Mouse (Mus musculus) MEL (cell line): ENCODE measurements around the gene Syt8. TPM values are rescaled to one million over a fixed set of nuclear protein-coding genes. Genes with fewer than 3 reads are reported as not detected.

Experiments
- DNase-seq: peaks from one replicate; pipeline ENCODE4 v3.0.0; 2011; ENCODE audit warnings: low read depth, low spot score
- H3K27ac ChIP-seq: 2 replicates; pipeline ENCODE4 v1.5.1; 2012; ENCODE audit warnings: low read depth, mild to moderate bottlenecking, control low read depth, low read length, moderate library complexity; ENCODE audit not compliant: control insufficient read depth
- H3K27me3 ChIP-seq, 2 experiments: fragments of 150-350 bp in 1 of 2; sonication (generic) in 1 of 2; 2 replicates each; pipeline ENCODE4 v1.6.1; 2012; ENCODE audit warnings: low read length in 2 of 2, mild to moderate bottlenecking in 2 of 2, improper control_type of control experiment in 1 of 2, moderate library complexity in 1 of 2; ENCODE audit not compliant: insufficient read depth in 2 of 2, control insufficient read depth in 1 of 2
- H3K36me3 ChIP-seq, 2 experiments: 2 replicates each; pipeline ENCODE4 v1.6.1; 2012 to 2014; ENCODE audit warnings: low read length in 2 of 2, improper control_type of control experiment in 1 of 2, inconsistent platforms in 1 of 2, mild to moderate bottlenecking in 1 of 2; ENCODE audit not compliant: insufficient read depth in 2 of 2, control insufficient read depth in 1 of 2
- H3K4me1 ChIP-seq, 2 experiments: fragments of 150-350 bp in 1 of 2; sonication (generic) in 1 of 2; 2 replicates each; pipeline ENCODE4 v1.6.1; 2012; ENCODE audit warnings: low read length in 2 of 2, improper control_type of control experiment in 1 of 2, mild to moderate bottlenecking in 1 of 2; ENCODE audit not compliant: insufficient read depth in 2 of 2, control insufficient read depth in 1 of 2
- H3K4me3 ChIP-seq, 2 experiments: fragments of 150-350 bp in 1 of 2; sonication (generic) in 1 of 2; 2 replicates each; pipeline ENCODE4 v1.5.1; 2012; ENCODE audit warnings: low read depth in 2 of 2, low read length in 2 of 2, mild to moderate bottlenecking in 2 of 2, moderate library complexity in 2 of 2, control low read depth in 1 of 2, improper control_type of control experiment in 1 of 2; ENCODE audit not compliant: control insufficient read depth in 1 of 2, insufficient read depth in 1 of 2
- H3K79me2 ChIP-seq: 2 replicates; pipeline ENCODE4 v1.6.1; 2012; ENCODE audit warnings: mild to moderate bottlenecking, low read length, moderate library complexity; ENCODE audit not compliant: control insufficient read depth, poor library complexity, insufficient read depth
- H3K9ac ChIP-seq: 2 replicates; pipeline ENCODE4 v1.6.1; 2012; ENCODE audit warnings: low read depth, mild to moderate bottlenecking, control low read depth, low read length, moderate library complexity; ENCODE audit not compliant: control insufficient read depth, poor library complexity, severe bottlenecking
- H3K9me3 ChIP-seq: fragments of 150-350 bp; sonication (generic); replicated peaks from 2 replicates; pipeline ENCODE4 v1.6.1; 2012; ENCODE audit warnings: mild to moderate bottlenecking, low read length, improper control_type of control experiment, moderate library complexity; ENCODE audit not compliant: insufficient read depth
- CHD2 ChIP-seq: IDR thresholded peaks from 2 replicates; pipeline ENCODE4 v1.6.1; 2011; ENCODE audit warnings: low read length, improper control_type of control experiment
- CTCF ChIP-seq, 3 experiments: IDR thresholded peaks in 2 of 3; conservative IDR thresholded peaks in 1 of 3; 2 replicates each; pipeline ENCODE4 v1.5.1; 2011 to 2012; ENCODE audit warnings: low read length in 3 of 3, low read depth in 2 of 3, mild to moderate bottlenecking in 2 of 3, improper control_type of control experiment in 1 of 3, inconsistent platforms in 1 of 3, mixed read lengths in 1 of 3, moderate library complexity in 1 of 3; ENCODE audit not compliant: control insufficient read depth in 1 of 3, insufficient read depth in 1 of 3, poor library complexity in 1 of 3, severe bottlenecking in 1 of 3
- ELF1 ChIP-seq: IDR thresholded peaks from 2 replicates; pipeline ENCODE4 v1.6.1; 2014; ENCODE audit warnings: low read depth, mild to moderate bottlenecking, inconsistent platforms, low read length, improper control_type of control experiment, moderate library complexity
- EP300 ChIP-seq, 2 experiments: IDR thresholded peaks; 2 replicates each; pipeline ENCODE4 v1.6.1; 2011; ENCODE audit warnings: improper control_type of control experiment in 2 of 2, low read length in 2 of 2, low read depth in 1 of 2, mild to moderate bottlenecking in 1 of 2
- JUND ChIP-seq: IDR thresholded peaks from 2 replicates; pipeline ENCODE4 v1.6.1; 2011; ENCODE audit warnings: low read depth, mild to moderate bottlenecking, improper control_type of control experiment, low read length
- KAT2A ChIP-seq: conservative IDR thresholded peaks from 2 replicates; pipeline ENCODE4 v1.6.1; 2012; ENCODE audit warnings: low read depth, low read length, improper control_type of control experiment, inconsistent platforms
- MAFK ChIP-seq: IDR thresholded peaks from 2 replicates; pipeline ENCODE4 v1.6.1; 2011; ENCODE audit warnings: low read depth, mild to moderate bottlenecking, low read length, improper control_type of control experiment, borderline replicate concordance
- POLR2AphosphoS2 ChIP-seq: IDR thresholded peaks from 2 replicates; pipeline ENCODE4 v1.6.1; 2011; ENCODE audit warnings: low read length, improper control_type of control experiment
- RAD21 ChIP-seq: IDR thresholded peaks from 2 replicates; pipeline ENCODE4 v1.6.1; 2011; ENCODE audit warnings: mild to moderate bottlenecking, low read depth, low read length, improper control_type of control experiment
- RCOR1 ChIP-seq: IDR thresholded peaks from 2 replicates; pipeline ENCODE4 v1.6.1; 2012; ENCODE audit warnings: low read depth, mild to moderate bottlenecking, inconsistent platforms, low read length, improper control_type of control experiment
- SMC3 ChIP-seq: IDR thresholded peaks from 2 replicates; pipeline ENCODE4 v1.6.1; 2011; ENCODE audit warnings: low read depth, low read length, improper control_type of control experiment
- TCF12 ChIP-seq: IDR thresholded peaks from 2 replicates; pipeline ENCODE4 v1.6.1; 2014; ENCODE audit warnings: low read depth, mild to moderate bottlenecking, inconsistent platforms, low read length, improper control_type of control experiment, moderate library complexity
- UBTF ChIP-seq: IDR thresholded peaks from 2 replicates; pipeline ENCODE4 v1.6.1; 2012; ENCODE audit warnings: low read depth, mild to moderate bottlenecking, inconsistent platforms, low read length, improper control_type of control experiment, moderate library complexity, borderline replicate concordance; ENCODE audit not compliant: insufficient read depth
- USF1 ChIP-seq: IDR thresholded peaks from 2 replicates; pipeline ENCODE4 v1.6.1; 2014; ENCODE audit warnings: low read depth, mild to moderate bottlenecking, inconsistent platforms, low read length, improper control_type of control experiment, moderate library complexity
- USF2 ChIP-seq, 2 experiments: IDR thresholded peaks; 2 replicates each; pipeline ENCODE4 v1.6.1; 2011 to 2012; ENCODE audit warnings: improper control_type of control experiment in 2 of 2, low read length in 2 of 2, borderline replicate concordance in 1 of 2, inconsistent platforms in 1 of 2, low read depth in 1 of 2, mild to moderate bottlenecking in 1 of 2; ENCODE audit not compliant: insufficient read depth in 1 of 2
- ZC3H11A ChIP-seq: IDR thresholded peaks from 2 replicates; pipeline ENCODE4 v1.6.1; 2012; ENCODE audit warnings: low read depth, mild to moderate bottlenecking, inconsistent platforms, low read length, improper control_type of control experiment
- ZKSCAN1 ChIP-seq: IDR thresholded peaks from 2 replicates; pipeline ENCODE4 v1.6.1; 2012; ENCODE audit warnings: low read depth, mild to moderate bottlenecking, inconsistent platforms, low read length, improper control_type of control experiment, moderate library complexity
- ZNF384 ChIP-seq: IDR thresholded peaks from 2 replicates; pipeline ENCODE4 v1.6.1; 2012; ENCODE audit warnings: low read depth, mild to moderate bottlenecking, inconsistent platforms, low read length, improper control_type of control experiment
- polyA plus RNA-seq, 2 experiments: library from polyadenylated mRNA; stranded (reverse) in 1 of 2; unstranded in 1 of 2; fragments of >175 nt in 1 of 2; fragments of >200 nt in 1 of 2; gene quantifications; 2 replicates each; pipeline versions ENCODE4 v1.2.1 to v1.2.4; 2012; ENCODE audit warnings: low replicate concordance in 2 of 2, low read depth in 1 of 2; ENCODE audit not compliant: insufficient read length in 2 of 2, insufficient read depth in 1 of 2, missing spikeins in 1 of 2
- total RNA-seq: library from RNA; depleted of rRNA; stranded (reverse); fragments of 300-350 nt; gene quantifications from 2 replicates; pipeline ENCODE4 v1.2.3, GENCODE M21; 2012

Gene Syt8
- total and polyA plus RNA-seq, 3 experiments, result not detected

DNA sequence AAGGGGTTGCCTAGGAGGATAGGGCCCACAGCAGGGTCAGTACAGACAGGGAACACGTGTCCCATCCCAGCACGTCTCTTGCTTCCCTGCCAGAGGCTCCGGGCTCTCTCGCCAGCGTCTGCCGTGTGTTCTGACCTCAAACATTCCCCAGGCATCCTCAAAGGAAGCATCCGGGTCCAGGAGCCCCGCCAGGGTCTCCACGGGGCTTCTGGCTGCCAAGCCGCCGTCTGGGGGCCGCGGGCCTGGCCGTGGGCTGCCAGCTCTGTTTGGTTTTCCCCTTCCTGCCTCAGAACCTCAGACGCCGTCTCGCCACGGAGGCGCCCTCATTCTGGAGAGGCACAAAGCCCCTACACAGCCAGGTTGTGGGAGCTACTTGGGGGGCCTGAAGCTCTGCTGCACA, 1.0 kb upstream of the Syt8 start:
- DNase-seq, result no peak
- no peak overlapping the region for H3K4me3 ChIP-seq
- no peak overlapping the region for H3K9ac ChIP-seq
- H3K27ac ChIP-seq, result no peak overlapping the region
- H3K36me3 ChIP-seq, result no peaks in the 10 kb centered on the region
- H3K4me1 ChIP-seq, result no peaks in the 10 kb centered on the region
- peaks cover 5 to 9% of the 10 kb centered on the region in 2 experiments; a peak in 3 of 4 replicates for H3K27me3 ChIP-seq
- H3K79me2 ChIP-seq, result no peaks in the 10 kb centered on the region
- no peaks in the 10 kb centered on the region for H3K9me3 ChIP-seq
- TF ChIP-seq POLR2AphosphoS2, result no peak
- no peak for TF ChIP-seq ZKSCAN1
- TF ChIP-seq ZC3H11A, result no peak
- TF ChIP-seq UBTF, result no peak
- TF ChIP-seq MAFK, result no peak
- no peak for TF ChIP-seq CHD2
- no peak for TF ChIP-seq USF1
- no peak for TF ChIP-seq ZNF384
- TF ChIP-seq KAT2A, result no peak
- no peak for TF ChIP-seq USF2 (IDR thresholded peaks at IDR 0.05; ENCODE audit: borderline replicate concordance in 1 of 2, insufficient read depth in 1 of 2, low read depth in 1 of 2, low read length in 2 of 2)
- no peak for TF ChIP-seq RCOR1

GRCm38 (mm10) chr7:142435524-142435923, 874 bp downstream of the Syt8 start:
- Histone ChIP-seq H3K79me2 (no peaks in the 10 kb centered on the region), H3K4me1 (no peaks in the 10 kb centered on the region), H3K9me3 (no peaks in the 10 kb centered on the region), H3K36me3 (no peaks in the 10 kb centered on the region), H3K27ac (no peak overlapping the region), H3K4me3 (no peak overlapping the region), H3K27me3 (peaks cover 4 to 9% of the 10 kb centered on the region in 2 experiments; a peak in 3 of 4 replicates), H3K9ac (no peak overlapping the region)
- TF ChIP-seq JUND (0 out of 2 replicates have a peak, but pooled peaks have one; percentile 34), CHD2 (no peak), MAFK (no peak), USF1 (peak; percentile 22; the same call in 1 of the 2 replicates), ZC3H11A (peak; percentile 97), CTCF (IDR thresholded peaks at IDR 0.05 in 2 of 3, conservative IDR thresholded peaks at IDR 0.05 in 1 of 3; ENCODE audit: control insufficient read depth in 1 of 3, insufficient read depth in 1 of 3, low read depth in 2 of 3, low read length in 3 of 3, poor library complexity in 1 of 3, severe bottlenecking in 1 of 3) (peak; percentile 89 to 95 (median 93)), RAD21 (peak; percentile 85), SMC3 (peak; percentile 99)
- peak; percentile 73 for DNase-seq

DNA sequence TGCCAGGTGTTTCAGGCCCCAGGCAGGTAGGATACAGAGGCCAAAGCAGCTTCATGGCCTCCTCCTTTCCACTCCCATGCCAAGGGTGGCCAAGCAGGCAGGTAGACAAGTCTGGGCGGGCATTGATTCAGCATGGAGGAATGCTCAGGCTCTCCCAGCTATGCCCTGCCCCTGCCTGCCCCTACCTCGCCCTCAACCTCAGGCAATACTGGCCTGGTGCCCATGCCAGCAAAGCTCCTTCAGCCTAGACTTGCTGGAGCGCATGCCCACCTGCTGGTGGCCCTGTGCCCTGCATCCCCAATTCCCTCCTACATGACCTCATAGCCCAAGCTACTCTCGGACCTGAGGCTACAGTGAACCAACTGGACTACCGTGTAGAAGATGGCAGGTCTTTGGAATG, 2.7 kb downstream of the Syt8 start:
- no peaks in the 10 kb centered on the region for H3K79me2 ChIP-seq
- H3K27ac ChIP-seq, result no peak overlapping the region
- DNase-seq, result no peak
- H3K9me3 ChIP-seq, result no peaks in the 10 kb centered on the region
- TF ChIP-seq EP300 (IDR thresholded peaks at IDR 0.05; ENCODE audit: low read depth in 1 of 2, low read length in 2 of 2) (no peak), USF2 (IDR thresholded peaks at IDR 0.05; ENCODE audit: borderline replicate concordance in 1 of 2, insufficient read depth in 1 of 2, low read depth in 1 of 2, low read length in 2 of 2) (no peak), SMC3 (peak; percentile 38), ELF1 (no peak), TCF12 (no peak), CTCF (IDR thresholded peaks at IDR 0.05 in 2 of 3, conservative IDR thresholded peaks at IDR 0.05 in 1 of 3; ENCODE audit: control insufficient read depth in 1 of 3, insufficient read depth in 1 of 3, low read depth in 2 of 3, low read length in 3 of 3, poor library complexity in 1 of 3, severe bottlenecking in 1 of 3) (peak; percentile 13 to 32 (median 16); a peak in 2 of 6 replicates), RAD21 (peak; percentile 24)
- no peaks in the 10 kb centered on the region for H3K4me1 ChIP-seq
- H3K36me3 ChIP-seq, result 0 out of 4 replicates have a peak, but pooled peaks cover 0 to under 1% of the 10 kb centered on the region in 2 experiments
- H3K27me3 ChIP-seq, result peaks cover 0 to 2% of the 10 kb centered on the region in 2 experiments; a peak in 1 of 4 replicates
- H3K9ac ChIP-seq, result no peak overlapping the region
- no peak overlapping the region for H3K4me3 ChIP-seq
